13 mouse cellular contexts compared by ENCODE assay signal in genomic region chr17:51760997-51761655, GRCm38 (mm10).
DNase-seq lines count a peak whose midpoint lies in the region; ATAC-seq lines count a peak whose summit lies in the region.
"Had no signal": no experiment of that assay in that cellular context is flagged by ENCODE, and none has a peak within 500 bp of the region (broad histone marks: within the 10 kb centered on the region; RNA-seq: fewer than 3 reads in every experiment).

No protein-coding gene starts in this region.

- no peaks in the 10 kb centered on the region for H3K9me3 ChIP-seq in hindbrain, embryonic 16.5 days (ENCODE audit: control insufficient read depth, low read length)
- no peaks in the 10 kb centered on the region for H3K9me3 ChIP-seq in neural tube, embryonic 13.5 days

- peaks cover 7% of the 10 kb centered on the region for H3K4me1 ChIP-seq in hindbrain, embryonic 16.5 days (ENCODE audit: control insufficient read depth, insufficient read depth, low read depth, low read length)
- H3K4me1 ChIP-seq in neural tube, embryonic 13.5 days (replicated peaks) = peaks cover 29% of the 10 kb centered on the region
- H3K4me1 ChIP-seq: megakaryocyte, embryonic 14.5 days had no signal

- no peak for DNase-seq in cerebellum, postnatal 4 days (ENCODE audit: low spot score in 2 of 2)
- peak; percentile 17 for DNase-seq in left cerebral cortex, postnatal 4 days
- DNase-seq in left cerebral cortex, adult 9 months (ENCODE audit: low spot score in 2 of 2) = no peak
- DNase-seq in lung, adult 18-20 months = no peak
- no peak for DNase-seq in lung, postnatal 36 days
- DNase-seq: heart, adult 18-20 months; heart, postnatal 4 days; kidney, postnatal 10 days had no signal

- no peaks in the 10 kb centered on the region for H3K27me3 ChIP-seq in hindbrain, embryonic 16.5 days (replicated peaks; ENCODE audit: control insufficient read depth, insufficient read depth, low read length)
- H3K27me3 ChIP-seq in neural tube, embryonic 13.5 days = no peaks in the 10 kb centered on the region
- H3K27me3 ChIP-seq: megakaryocyte, embryonic 14.5 days had no signal

- H3K4me2 ChIP-seq in hindbrain, embryonic 16.5 days (ENCODE audit: low read length) = peak overlapping the region; percentile 53
- H3K4me2 ChIP-seq in neural tube, embryonic 13.5 days = peak overlapping the region; percentile 53
- H3K4me2 ChIP-seq: liver, embryonic 11.5 days had no signal

- ATAC-seq in cerebellum, adult (ENCODE audit: insufficient number of reproducible peaks, low FRiP score, low TSS enrichment) = peak; percentile 43; the same call in 1 of the 2 replicates
- ATAC-seq in hindbrain, embryonic 16.5 days = peak; percentile 81
- ATAC-seq in neural tube, embryonic 13.5 days (ENCODE audit: low read depth) = peak; percentile 55

- no peaks in the 10 kb centered on the region for H3K36me3 ChIP-seq in hindbrain, embryonic 16.5 days (ENCODE audit: control insufficient read depth, insufficient read depth, low read length)
- peaks cover 23% of the 10 kb centered on the region; the same call in 1 of the 2 replicates for H3K36me3 ChIP-seq in neural tube, embryonic 13.5 days

- WGBS in hindbrain, embryonic 16.5 days = 52% methylated on average over 17 of the region's 17 CpGs
- 51% methylated on average over 17 of the region's 17 CpGs for WGBS in neural tube, embryonic 13.5 days

- peak overlapping the region; percentile 63 for H3K27ac ChIP-seq in hindbrain, embryonic 16.5 days (ENCODE audit: low read depth, low read length)
- H3K27ac ChIP-seq in neural tube, embryonic 13.5 days (replicated peaks) = peak overlapping the region; percentile 83

- H3K4me3 ChIP-seq in hindbrain, embryonic 16.5 days (ENCODE audit: low read length) = peak overlapping the region; percentile 28
- H3K4me3 ChIP-seq in neural tube, embryonic 13.5 days = peak overlapping the region; percentile 27
- H3K4me3 ChIP-seq: megakaryocyte, embryonic 14.5 days had no signal

- H3K9ac ChIP-seq in hindbrain, embryonic 16.5 days (ENCODE audit: low read depth, low read length) = no peak overlapping the region; the same call in 1 of the 2 replicates
- H3K9ac ChIP-seq in neural tube, embryonic 13.5 days = peak overlapping the region; percentile 32

- intact Hi-C loops in left cerebral cortex, postnatal 4 days (cut with DNase I) = no loop called here
